Comparison of ENCODE assay signal across 23 mouse cellular contexts in genomic region chr9:65223927-65224326, GRCm38 (mm10). TPM values are rescaled to one million over a fixed set of nuclear protein-coding genes. Genes with fewer than 3 reads are reported as not detected.
A peak's percentile ranks its signal among the peaks of the same experiment; 100 is the strongest.
DNase-seq lines count a peak whose midpoint lies in the region; ATAC-seq and TF ChIP-seq lines count a peak whose summit lies in the region.
"Had no signal": no experiment of that assay in that cellular context is flagged by ENCODE, and none has a peak within 500 bp of the region (broad histone marks: within the 10 kb centered on the region; RNA-seq: fewer than 3 reads in every experiment).

No protein-coding gene starts in this region.

- H3K27ac ChIP-seq in hindbrain, postnatal 0 days = no peak overlapping the region
- H3K27ac ChIP-seq: embryonic facial prominence, embryonic 10.5 days; embryonic facial prominence, embryonic 12.5 days; forebrain, embryonic 10.5 days; forebrain, embryonic 12.5 days; forebrain, embryonic 15.5 days had no signal

- H3K4me2 ChIP-seq in hindbrain, postnatal 0 days (ENCODE audit: low read depth, low read length) = no peak overlapping the region
- H3K4me2 ChIP-seq: embryonic facial prominence, embryonic 12.5 days; forebrain, embryonic 12.5 days; forebrain, embryonic 15.5 days had no signal

- H3K4me1 ChIP-seq in hindbrain, postnatal 0 days (ENCODE audit: insufficient read depth, low read length) = no peaks in the 10 kb centered on the region
- H3K4me1 ChIP-seq: embryonic facial prominence, embryonic 10.5 days; embryonic facial prominence, embryonic 12.5 days; forebrain, embryonic 12.5 days; forebrain, embryonic 15.5 days had no signal

- no peak overlapping the region for H3K9ac ChIP-seq in hindbrain, postnatal 0 days (replicated peaks; ENCODE audit: low read length)
- H3K9ac ChIP-seq: embryonic facial prominence, embryonic 12.5 days; forebrain, embryonic 12.5 days; forebrain, embryonic 15.5 days; forebrain, postnatal 0 days had no signal

- no peak for ATAC-seq in hindbrain, postnatal 0 days
- no peak for ATAC-seq in erythroblast, adult 5-6 weeks (replicated peaks; ENCODE audit: low FRiP score, poor library complexity, severe bottlenecking)
- ATAC-seq: activated CD4-positive, CD25-positive, alpha-beta regulatory T cell, adult 4 months; forebrain, embryonic 15.5 days; forebrain, postnatal 0 days; Patski had no signal

- TF ChIP-seq CTCF in hindbrain, postnatal 0 days (IDR thresholded peaks at IDR 0.05; ENCODE audit: low read depth) = no peak

- peaks cover 6% of the 10 kb centered on the region; the same call in 1 of the 2 replicates for H3K36me3 ChIP-seq in hindbrain, postnatal 0 days (ENCODE audit: insufficient read depth, low read length)
- H3K36me3 ChIP-seq: embryonic facial prominence, embryonic 12.5 days; forebrain, embryonic 10.5 days; forebrain, embryonic 12.5 days; forebrain, embryonic 15.5 days had no signal

- no peaks in the 10 kb centered on the region for H3K27me3 ChIP-seq in hindbrain, postnatal 0 days (ENCODE audit: insufficient read depth, low read length)
- H3K27me3 ChIP-seq: embryonic facial prominence, embryonic 12.5 days; forebrain, embryonic 12.5 days; forebrain, embryonic 15.5 days; Patski had no signal

- no peak overlapping the region for H3K4me3 ChIP-seq in hindbrain, postnatal 0 days (ENCODE audit: low read length)
- H3K4me3 ChIP-seq: embryonic facial prominence, embryonic 10.5 days; embryonic facial prominence, embryonic 12.5 days; erythroblast, embryonic 14.5 days; forebrain, embryonic 10.5 days; forebrain, embryonic 12.5 days; forebrain, embryonic 15.5 days had no signal

- peak; percentile 81 for DNase-seq in heart, adult 11 months
- DNase-seq in heart, adult 8-10 months (ENCODE audit: low spot score) = no peak
- peak; percentile 34 for DNase-seq in retina, embryonic 14.5 days (ENCODE audit: low spot score)
- DNase-seq in hindbrain, postnatal 0 days (ENCODE audit: low spot score) = no peak
- DNase-seq: adrenal gland, adult 8-10 months; adrenal gland, postnatal 14 days; adrenal gland, postnatal 36 days; cerebellum, adult 11-12 months; cerebellum, adult 2 months; cerebellum, adult 9-10 months; cerebellum, postnatal 10 days; cerebellum, postnatal 25 days; forebrain, postnatal 0 days had no signal

- WGBS in hindbrain, postnatal 0 days = 84% methylated on average over 6 of the region's 6 CpGs

- H3K9me3 ChIP-seq in hindbrain, postnatal 0 days (ENCODE audit: low read length) = no peaks in the 10 kb centered on the region
- H3K9me3 ChIP-seq: embryonic facial prominence, embryonic 10.5 days; embryonic facial prominence, embryonic 12.5 days; forebrain, embryonic 10.5 days; forebrain, embryonic 12.5 days; forebrain, embryonic 15.5 days had no signal

RNA-seq across cellular contexts. Expression of gene Parp16, which starts 28.8 kb away (rescaled TPM):
- total RNA-seq in heart, adult 8-10 months (2022) = 1 to 10 TPM; 3.4 to 4.5 (median 3.7) TPM
- 2.6 and 6.7 TPM in 2 replicates for total RNA-seq in hindbrain, postnatal 0 days (2014; rRNA removed)
- 5.9 and 6.3 TPM in 2 replicates for polyA plus RNA-seq in hindbrain, postnatal 0 days (2015; fragmentation: Nextera tagmentation; extraction: Ambion mirVana)
- 10.2 and 13.2 TPM in 2 replicates for total RNA-seq in erythroblast, adult 5-6 weeks (2015; ENCODE audit: low replicate concordance)
- total RNA-seq in erythroblast, adult 5-6 weeks (2017; ENCODE audit: low replicate concordance) = 14.5 and 15.3 TPM in 2 replicates

RNA-seq across cellular contexts. Expression of gene Cilp, which starts 41.1 kb away (rescaled TPM):
- 1 to 10 TPM; 1.5 to 2.8 (median 2.4) TPM for total RNA-seq in heart, adult 8-10 months (2022)
- total RNA-seq in hindbrain, postnatal 0 days (2014; rRNA removed) = 0.16 and 0.29 TPM in 2 replicates
- 0.29 and 0.37 TPM in 2 replicates for polyA plus RNA-seq in hindbrain, postnatal 0 days (2015; fragmentation: Nextera tagmentation; extraction: Ambion mirVana)
- total RNA-seq in erythroblast, adult 5-6 weeks (2015; ENCODE audit: low replicate concordance) = not detected in 2 replicates
- total RNA-seq in erythroblast, adult 5-6 weeks (2017; ENCODE audit: low replicate concordance) = not detected in 2 replicates
- total RNA-seq: MEL had no signal
- polyA plus RNA-seq: activated CD4-positive, CD25-positive, alpha-beta regulatory T cell, adult 4 months; erythroblast, embryonic 14.5 days; forebrain, embryonic 10.5 days; Patski had no signal

Comparison
In these comparisons a context has a peak if more than half of its experiments do, and no peak if none do; other contexts are left out.
1. DNase-seq: peak in heart, adult 11 months (single experiment) and retina, embryonic 14.5 days (single experiment); none in heart, adult 8-10 months (single experiment) and hindbrain, postnatal 0 days (single experiment).